Mouse (Mus musculus) neural tube, embryonic 14.5 days (tissue): Measurements from ENCODE around the gene Ank3. TPM values are rescaled to one million over a fixed set of nuclear protein-coding genes. Genes with fewer than 3 reads are reported as not detected.

Source experiments
- ATAC-seq: fragments of 200-750 bp; cut with Nextera tagmentation; 2 replicates; pipeline ENCODE4 v1.8.0; 2017; ENCODE audit warnings: low read depth, mild to moderate bottlenecking, moderate TSS enrichment, moderate library complexity
- H3K27ac ChIP-seq: fragments of 300-500 bp; sonication (generic); 2 replicates; pipeline ENCODE4 v1.5.1; 2014; ENCODE audit warnings: low read depth, mild to moderate bottlenecking, control low read depth, low read length, moderate library complexity, mixed read lengths
- H3K27me3 ChIP-seq: fragments of 300-500 bp; sonication (generic); 2 replicates; pipeline ENCODE4 v1.6.1; 2014; ENCODE audit warnings: low read length; ENCODE audit not compliant: control insufficient read depth, insufficient read depth
- H3K36me3 ChIP-seq: fragments of 300-500 bp; sonication (generic); 2 replicates; pipeline ENCODE4 v1.6.1; 2014; ENCODE audit warnings: low read length, mixed read lengths; ENCODE audit not compliant: control insufficient read depth, insufficient read depth
- H3K4me1 ChIP-seq: fragments of 300-500 bp; sonication (generic); 2 replicates; pipeline ENCODE4 v1.6.1; 2014; ENCODE audit warnings: low read length; ENCODE audit not compliant: control insufficient read depth, insufficient read depth
- H3K4me2 ChIP-seq: fragments of 300-500 bp; sonication (generic); 2 replicates; pipeline ENCODE4 v1.6.1; 2014; ENCODE audit warnings: mild to moderate bottlenecking, low read depth, low read length, control low read depth
- H3K4me3 ChIP-seq: fragments of 300-500 bp; sonication (generic); 2 replicates; pipeline ENCODE4 v1.5.1; 2014; ENCODE audit warnings: low read depth, low read length, control low read depth, mixed read lengths
- H3K9ac ChIP-seq: fragments of 300-500 bp; sonication (generic); replicated peaks from 2 replicates; pipeline ENCODE4 v1.6.1; 2014; ENCODE audit warnings: low read depth, mild to moderate bottlenecking, control low read depth, low read length, mixed read lengths
- H3K9me3 ChIP-seq: fragments of 300-500 bp; sonication (generic); 2 replicates; pipeline ENCODE4 v1.6.1; 2016; ENCODE audit warnings: low read length; ENCODE audit not compliant: control insufficient read depth
- WGBS: fragments of 180-500 bp; shearing (Covaris S2); extraction: QIAGEN DNeasy Blood & Tissue Kit; methylation state at CpG from one replicate; pipeline ENCODE4 v1.1.7; 2014; 5-methylcytosine and 5-hydroxymethylcytosine counted together
- polyA plus RNA-seq: library from polyadenylated mRNA; unstranded; fragments of >200 nt; fragmentation: Nextera tagmentation; extraction: Ambion mirVana; gene quantifications from 2 replicates; pipeline ENCODE4 v1.2.1, GENCODE M21; 2014

Ank3 gene
- polyA plus RNA-seq, 1 experiment from 2014 or later = 198 TPM

DNA sequence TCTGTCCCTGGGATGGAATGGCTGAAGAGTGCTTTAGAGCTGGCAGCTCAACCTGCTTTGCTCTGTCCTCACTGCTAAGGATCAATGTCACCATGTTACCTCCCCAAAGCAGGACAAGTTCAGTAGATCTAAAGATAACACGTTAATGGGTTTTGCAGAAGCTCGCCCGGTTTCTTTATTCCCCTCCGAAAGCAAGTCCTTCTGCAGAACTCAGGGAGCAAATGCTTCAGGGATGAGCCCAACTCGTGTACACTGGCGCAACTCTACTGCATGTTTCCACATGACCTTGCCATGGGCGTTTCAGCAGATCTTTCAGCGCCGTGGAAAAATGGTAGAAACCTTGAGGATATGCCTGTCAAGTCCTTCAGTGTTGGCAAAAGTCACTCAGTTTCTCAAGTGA lies 247.4 kb downstream of the Ank3 start:
- H3K27me3 ChIP-seq = no peaks in the 10 kb centered on the region
- H3K27ac ChIP-seq = no peak overlapping the region
- no peak for ATAC-seq
- no peak overlapping the region for H3K9ac ChIP-seq
- no peaks in the 10 kb centered on the region for H3K36me3 ChIP-seq
- H3K4me3 ChIP-seq = no peak overlapping the region
- peaks cover 12% of the 10 kb centered on the region for H3K4me1 ChIP-seq
- WGBS = 98% methylated on average over 9 of the region's 9 CpGs
- H3K4me2 ChIP-seq = no peak overlapping the region
- no peaks in the 10 kb centered on the region for H3K9me3 ChIP-seq

DNA sequence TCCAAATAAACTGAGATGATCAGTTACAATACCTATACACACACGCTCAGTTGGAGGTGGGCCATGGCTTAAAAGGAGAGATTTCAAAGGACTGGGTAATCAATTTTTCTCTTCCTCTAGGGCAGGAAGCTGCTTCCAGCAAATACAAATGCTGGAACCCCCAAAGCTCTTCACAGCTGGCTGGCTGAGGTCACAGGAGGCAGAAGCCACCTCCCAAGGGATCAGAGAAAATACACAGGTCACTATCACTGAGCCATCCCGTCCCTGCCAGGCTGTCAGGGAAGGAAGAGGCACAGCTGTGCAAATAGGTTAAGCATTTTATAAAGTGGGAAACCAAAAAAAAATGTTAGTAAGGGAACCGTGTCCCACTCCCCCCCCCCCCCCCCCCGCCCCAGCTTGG lies 251.5 kb downstream of the Ank3 start:
- no peaks in the 10 kb centered on the region for H3K9me3 ChIP-seq
- H3K9ac ChIP-seq = no peak overlapping the region
- H3K4me2 ChIP-seq = no peak overlapping the region
- peaks cover 19% of the 10 kb centered on the region; the same call in 1 of the 2 replicates for H3K4me1 ChIP-seq
- 0 out of 2 replicates have a peak overlapping the region, but pooled peaks have one; percentile 1 for H3K27ac ChIP-seq
- no peaks in the 10 kb centered on the region for H3K36me3 ChIP-seq
- no peak overlapping the region for H3K4me3 ChIP-seq
- no peak for ATAC-seq
- WGBS = 46% methylated on average over 4 of the region's 4 CpGs
- no peaks in the 10 kb centered on the region for H3K27me3 ChIP-seq

- no peak for ATAC-seq
- peaks cover 34% of the 10 kb centered on the region; the same call in 1 of the 2 replicates for H3K4me1 ChIP-seq
- 79% methylated on average over 5 of the region's 5 CpGs for WGBS
- no peak overlapping the region for H3K4me3 ChIP-seq
- H3K9me3 ChIP-seq = no peaks in the 10 kb centered on the region
- H3K4me2 ChIP-seq = no peak overlapping the region
- H3K27me3 ChIP-seq = no peaks in the 10 kb centered on the region
- no peak overlapping the region for H3K9ac ChIP-seq
- H3K36me3 ChIP-seq = no peaks in the 10 kb centered on the region
- H3K27ac ChIP-seq = no peak overlapping the region
Measured at GRCm38 (mm10) chr10:69652660-69653059, 254.1 kb downstream of the Ank3 start.

DNA sequence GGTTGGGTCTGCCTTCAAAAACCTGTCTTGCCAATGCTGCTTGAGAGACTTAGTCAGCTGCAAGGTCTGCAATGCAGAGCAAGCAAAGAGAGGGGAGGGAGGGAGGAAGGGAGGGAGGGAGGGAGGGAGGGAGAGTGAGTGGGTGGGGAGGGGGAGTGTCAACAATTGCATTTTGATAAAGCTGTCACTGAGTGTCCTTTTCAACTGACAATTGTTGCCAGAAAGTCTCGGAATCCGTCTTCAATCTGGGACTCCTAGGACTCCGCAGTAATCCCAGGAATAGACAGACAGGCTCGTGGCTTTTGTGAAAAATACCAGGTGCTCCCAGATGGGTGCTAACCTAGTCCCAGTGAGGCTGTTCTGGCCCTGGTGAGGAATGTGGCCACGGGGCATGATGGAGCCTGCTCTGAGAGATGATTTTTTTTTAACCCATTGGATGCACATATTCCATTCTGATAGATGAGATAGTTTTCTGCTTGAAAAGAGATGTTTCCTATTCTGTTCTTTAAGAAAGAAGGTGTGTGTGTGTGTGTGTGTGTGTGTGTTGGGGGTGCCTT lies 254.6 kb downstream of the Ank3 start:
- 28% methylated on average over 5 of the region's 5 CpGs for WGBS
- no peak for ATAC-seq
- no peaks in the 10 kb centered on the region for H3K36me3 ChIP-seq

DNA sequence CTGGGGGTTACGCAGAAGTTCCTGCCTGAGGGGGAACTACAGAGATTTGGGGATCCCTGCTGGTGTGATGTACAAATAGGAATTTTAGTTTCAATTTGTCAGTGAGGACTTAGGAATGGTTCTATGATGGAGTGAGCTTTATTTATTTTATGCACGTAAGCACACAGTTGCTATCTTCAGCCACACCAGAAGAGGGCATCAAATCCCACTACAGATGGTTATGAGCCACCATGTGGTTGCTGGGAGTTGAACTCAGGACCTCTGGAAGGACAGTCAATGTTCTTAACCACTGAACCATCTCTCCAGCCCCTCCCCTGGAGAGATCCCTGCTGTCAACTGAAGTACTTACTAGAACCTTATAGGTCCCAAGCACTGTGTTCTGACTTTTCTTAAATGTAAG lies 255.6 kb downstream of the Ank3 start:
- no peak for ATAC-seq
- H3K27me3 ChIP-seq = no peaks in the 10 kb centered on the region
- no peaks in the 10 kb centered on the region for H3K36me3 ChIP-seq
- no peak overlapping the region for H3K9ac ChIP-seq
- no peaks in the 10 kb centered on the region for H3K9me3 ChIP-seq
- no peak overlapping the region for H3K4me2 ChIP-seq
- H3K4me3 ChIP-seq = no peak overlapping the region
- H3K27ac ChIP-seq = no peak overlapping the region
- H3K4me1 ChIP-seq = peaks cover 34% of the 10 kb centered on the region; the same call in 1 of the 2 replicates
- 87% methylated on average over 2 of the region's 2 CpGs for WGBS

More for the DNA sequence above, 254.6 kb downstream of the Ank3 start:
- Histone ChIP-seq H3K27me3 (no peaks in the 10 kb centered on the region), H3K4me2 (no peak overlapping the region), H3K4me3 (no peak overlapping the region), H3K4me1 (peaks cover 34% of the 10 kb centered on the region; the same call in 1 of the 2 replicates), H3K27ac (no peak overlapping the region), H3K9me3 (no peaks in the 10 kb centered on the region), H3K9ac (no peak overlapping the region)

DNA sequence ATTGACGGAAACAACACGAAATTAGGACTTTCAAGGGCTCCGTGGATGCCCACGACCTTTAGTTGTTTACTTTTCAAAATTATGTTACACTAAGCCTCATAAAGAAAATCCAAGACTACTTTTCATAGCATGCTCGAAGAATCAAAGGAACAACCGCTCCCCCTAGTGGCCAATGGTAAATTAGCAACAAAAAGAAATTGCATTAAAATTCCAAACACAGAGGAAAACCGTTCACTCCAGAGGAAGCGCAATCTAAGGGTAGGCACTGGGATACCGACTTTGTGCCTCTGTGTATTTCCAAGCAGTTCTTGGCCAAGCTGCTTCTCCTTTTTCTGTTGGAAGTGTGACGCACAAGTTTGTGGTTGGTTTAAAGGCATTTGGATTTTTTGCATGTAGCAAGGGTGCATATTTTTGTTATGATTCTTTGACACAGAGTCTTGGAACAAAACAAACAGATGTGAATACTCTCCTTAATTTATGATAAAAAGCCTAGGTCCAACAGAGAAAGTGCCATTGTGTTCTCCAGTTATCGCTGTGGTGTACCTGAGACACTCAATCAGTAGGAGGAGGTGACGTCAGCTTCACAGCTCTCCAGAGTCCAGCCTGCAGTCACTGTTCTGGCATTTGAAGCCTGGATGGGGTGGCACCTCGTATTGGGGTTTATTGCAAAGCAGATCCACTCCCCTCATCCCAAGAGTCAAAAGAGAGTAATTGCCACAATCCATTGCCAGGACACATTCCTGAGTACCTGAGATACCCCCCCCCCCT lies 256.5 kb downstream of the Ank3 start:
- ATAC-seq = 0 out of 2 replicates have a peak, but pooled peaks have one; percentile 30

GRCm38 (mm10) chr10:69656321-69656720 lies 257.7 kb downstream of the Ank3 start:
- 0 out of 2 replicates have a peak, but pooled peaks have one; percentile 36 for ATAC-seq
- no peak overlapping the region for H3K27ac ChIP-seq

More for the DNA sequence above, 256.5 kb downstream of the Ank3 start:
- no peak overlapping the region for H3K9ac ChIP-seq
- no peak overlapping the region for H3K4me2 ChIP-seq
- no peaks in the 10 kb centered on the region for H3K27me3 ChIP-seq
- H3K27ac ChIP-seq = no peak overlapping the region
- no peaks in the 10 kb centered on the region for H3K36me3 ChIP-seq
- WGBS = 16% methylated on average over 13 of the region's 13 CpGs
- H3K4me1 ChIP-seq = peaks cover 30% of the 10 kb centered on the region; the same call in 1 of the 2 replicates
- no peaks in the 10 kb centered on the region for H3K9me3 ChIP-seq
- H3K4me3 ChIP-seq = no peak overlapping the region

DNA sequence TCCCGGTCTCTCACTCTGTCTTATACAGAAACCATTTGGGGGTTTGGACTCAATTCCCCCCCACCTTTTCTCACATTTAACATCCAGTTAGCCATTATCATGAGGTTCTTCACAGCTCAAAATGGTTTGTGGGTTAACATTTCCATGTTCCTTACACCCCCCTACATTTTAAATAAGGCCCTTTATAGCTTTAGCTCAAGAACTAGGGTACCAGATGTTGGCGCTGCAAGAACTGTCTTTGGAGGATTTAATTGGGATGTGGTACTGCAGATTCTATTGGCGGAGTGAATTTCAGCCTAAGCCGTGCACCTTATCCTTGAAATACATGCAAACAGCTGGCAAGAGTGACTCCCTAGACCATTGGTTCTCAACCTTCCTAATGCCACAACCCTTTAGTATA lies 261.2 kb downstream of the Ank3 start:
- Histone ChIP-seq H3K9ac (no peak overlapping the region), H3K4me3 (no peak overlapping the region), H3K27me3 (no peaks in the 10 kb centered on the region), H3K27ac (no peak overlapping the region), H3K4me1 (peaks cover 16% of the 10 kb centered on the region; the same call in 1 of the 2 replicates), H3K4me2 (no peak overlapping the region), H3K9me3 (no peaks in the 10 kb centered on the region), H3K36me3 (no peaks in the 10 kb centered on the region)
- WGBS = 89% methylated on average over 4 of the region's 4 CpGs
- ATAC-seq = no peak

More at GRCm38 (mm10) chr10:69656321-69656720, 257.7 kb downstream of the Ank3 start:
- H3K27me3 ChIP-seq = no peaks in the 10 kb centered on the region
- no peaks in the 10 kb centered on the region for H3K36me3 ChIP-seq
- H3K9ac ChIP-seq = no peak overlapping the region
- WGBS = 16% methylated on average over 3 of the region's 3 CpGs
- no peak overlapping the region for H3K4me3 ChIP-seq
- H3K4me2 ChIP-seq = no peak overlapping the region
- H3K9me3 ChIP-seq = no peaks in the 10 kb centered on the region
- H3K4me1 ChIP-seq = peaks cover 25% of the 10 kb centered on the region; the same call in 1 of the 2 replicates

- ATAC-seq = peak; percentile 73
- 10% methylated on average over 7 of the region's 7 CpGs for WGBS
- H3K4me2 ChIP-seq = no peak overlapping the region
Measured at GRCm38 (mm10) chr10:69662338-69662737, 263.8 kb downstream of the Ank3 start.

More at GRCm38 (mm10) chr10:69662338-69662737, 263.8 kb downstream of the Ank3 start:
- Histone ChIP-seq H3K9me3 (no peaks in the 10 kb centered on the region), H3K9ac (no peak overlapping the region), H3K36me3 (no peaks in the 10 kb centered on the region), H3K4me3 (no peak overlapping the region), H3K27me3 (no peaks in the 10 kb centered on the region), H3K4me1 (no peaks in the 10 kb centered on the region), H3K27ac (no peak overlapping the region)
